Mouse (Mus musculus) liver (tissue): ENCODE measurements around the gene 4930544D05Rik.

Experiments used
- DNase-seq: peaks from one replicate; pipeline ENCODE4 v3.0.0-alpha.2; 2020; ENCODE audit warnings: mixed read lengths

The 4930544D05Rik gene

DNA sequence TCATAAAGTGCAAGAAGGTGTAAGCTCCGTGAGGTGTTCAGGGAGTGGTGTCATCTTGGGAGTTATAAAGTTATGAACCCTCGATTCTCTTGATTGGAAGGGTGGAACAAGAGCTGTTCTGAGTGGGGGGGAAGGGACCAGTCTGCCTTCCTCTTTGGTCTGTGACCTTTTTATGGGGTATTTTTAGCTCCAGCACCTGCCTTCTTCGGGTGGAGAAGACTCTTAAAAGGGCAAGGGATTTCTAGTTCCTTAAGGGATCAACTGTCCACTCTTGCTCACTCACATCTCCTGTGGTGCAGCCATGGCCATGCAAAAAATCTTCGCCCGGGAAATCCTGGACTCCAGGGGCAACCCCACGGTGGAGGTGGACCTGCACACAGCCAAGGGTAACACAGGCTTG is 41.9 kb downstream of the 4930544D05Rik start:
- no peak for DNase-seq

DNA sequence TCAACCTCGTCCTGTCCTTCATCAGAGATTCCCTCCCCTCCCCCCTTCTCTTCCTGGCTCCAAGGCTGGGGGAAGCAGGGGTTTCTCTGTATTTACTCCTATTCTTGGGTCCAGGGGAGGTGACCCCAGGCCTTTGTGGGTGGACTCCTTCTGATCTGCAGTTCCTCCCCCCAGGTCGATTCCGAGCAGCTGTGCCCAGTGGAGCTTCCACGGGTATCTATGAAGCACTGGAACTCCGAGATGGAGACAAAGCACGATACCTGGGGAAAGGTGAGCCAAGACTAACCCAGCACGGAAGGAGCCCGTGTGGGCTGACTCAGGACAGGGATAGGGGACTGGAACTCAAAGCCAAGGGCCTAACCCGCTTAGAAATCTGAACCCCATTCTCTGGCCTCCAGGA is 42.3 kb downstream of the 4930544D05Rik start:
- DNase-seq = no peak

DNA sequence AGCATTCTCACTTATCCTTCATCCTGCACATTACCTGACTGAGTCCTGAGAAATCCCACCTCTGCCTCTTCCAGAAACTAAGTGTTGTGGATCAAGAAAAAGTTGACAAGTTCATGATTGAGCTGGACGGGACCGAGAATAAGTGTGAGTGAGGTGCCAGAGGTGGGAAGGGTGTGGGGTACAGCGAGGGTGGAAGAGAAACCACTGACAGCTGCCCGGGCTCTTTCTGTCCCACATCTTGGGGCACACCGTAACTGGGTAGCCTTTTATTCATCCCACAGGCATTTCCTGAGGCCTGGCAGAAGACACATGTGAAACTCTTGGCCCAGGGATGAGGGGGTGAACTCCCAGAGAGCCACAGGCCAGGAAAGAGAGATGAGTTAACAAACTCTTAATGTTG is 42.9 kb downstream of the 4930544D05Rik start:
- DNase-seq = no peak

DNA sequence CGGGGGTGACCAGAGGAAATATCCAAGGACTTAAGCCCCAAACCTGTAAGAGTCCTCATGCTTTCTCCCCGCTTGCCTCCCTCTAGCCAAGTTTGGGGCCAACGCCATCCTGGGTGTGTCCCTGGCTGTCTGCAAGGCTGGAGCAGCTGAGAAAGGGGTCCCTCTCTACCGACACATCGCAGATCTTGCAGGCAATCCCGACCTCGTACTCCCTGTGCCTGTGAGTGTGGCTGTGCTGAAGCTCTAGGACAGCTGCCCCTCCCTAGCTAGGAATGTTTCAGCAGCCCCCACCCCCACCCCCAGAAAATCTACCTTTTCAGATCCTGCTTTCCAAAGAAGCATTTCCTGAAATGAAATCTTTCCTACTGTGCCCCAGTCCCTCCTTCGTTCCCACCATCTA is 43.3 kb downstream of the 4930544D05Rik start:
- DNase-seq = no peak

DNA sequence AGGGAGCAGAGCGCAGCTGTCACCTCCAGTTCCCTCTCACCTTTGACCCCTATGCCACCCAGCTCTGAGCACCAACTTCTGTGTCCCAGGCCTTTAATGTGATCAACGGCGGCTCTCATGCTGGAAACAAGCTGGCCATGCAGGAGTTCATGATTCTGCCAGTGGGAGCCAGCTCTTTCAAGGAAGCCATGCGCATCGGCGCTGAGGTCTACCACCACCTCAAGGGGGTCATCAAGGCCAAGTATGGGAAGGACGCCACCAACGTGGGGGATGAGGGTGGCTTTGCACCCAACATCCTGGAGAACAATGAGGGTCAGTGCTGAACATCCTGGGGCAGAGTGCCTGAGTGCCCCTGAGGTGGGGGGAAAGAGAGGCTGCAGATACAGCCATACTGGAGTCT is 44.9 kb downstream of the 4930544D05Rik start:
- no peak for DNase-seq

DNA sequence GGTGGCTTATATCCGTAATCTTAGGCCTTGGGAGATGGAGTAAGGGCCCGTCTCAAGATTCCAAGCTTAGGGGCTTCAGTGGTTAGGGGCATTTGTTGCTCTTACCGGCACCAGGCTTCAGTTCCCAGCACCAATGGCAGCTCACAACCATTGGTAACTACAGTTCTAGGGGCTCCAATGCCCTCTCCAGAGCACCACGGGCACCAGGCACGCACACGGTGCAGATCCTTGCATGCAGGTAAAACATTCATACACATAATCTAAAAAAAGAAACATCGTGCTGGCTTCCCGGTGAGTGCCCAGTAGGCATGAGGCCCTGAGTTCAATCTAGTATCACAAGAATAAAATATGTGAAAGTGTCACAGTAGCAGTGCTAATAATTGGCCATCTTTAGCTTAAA is 47.5 kb downstream of the 4930544D05Rik start:
- no peak for DNase-seq

DNA sequence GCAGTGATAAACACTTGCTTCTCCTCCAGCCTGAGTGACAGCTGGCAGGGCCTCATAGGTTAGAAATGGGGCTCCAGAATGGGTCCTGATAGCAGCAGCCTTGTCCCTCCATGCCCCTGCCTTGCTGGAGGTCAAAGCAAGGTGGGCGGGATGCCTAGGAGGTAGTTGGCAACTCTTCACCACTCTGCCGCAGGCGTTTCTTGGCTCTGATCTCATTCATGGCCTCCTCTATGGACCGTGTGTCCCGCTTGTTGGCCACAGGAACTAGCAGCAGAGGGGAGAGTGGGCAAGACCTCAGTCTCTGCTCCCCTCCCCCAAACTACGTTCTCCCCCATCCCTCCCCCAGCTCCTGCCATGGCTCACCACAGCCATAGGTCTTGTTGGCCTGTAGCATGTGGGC is 48.3 kb downstream of the 4930544D05Rik start:
- DNase-seq = no peak

DNA sequence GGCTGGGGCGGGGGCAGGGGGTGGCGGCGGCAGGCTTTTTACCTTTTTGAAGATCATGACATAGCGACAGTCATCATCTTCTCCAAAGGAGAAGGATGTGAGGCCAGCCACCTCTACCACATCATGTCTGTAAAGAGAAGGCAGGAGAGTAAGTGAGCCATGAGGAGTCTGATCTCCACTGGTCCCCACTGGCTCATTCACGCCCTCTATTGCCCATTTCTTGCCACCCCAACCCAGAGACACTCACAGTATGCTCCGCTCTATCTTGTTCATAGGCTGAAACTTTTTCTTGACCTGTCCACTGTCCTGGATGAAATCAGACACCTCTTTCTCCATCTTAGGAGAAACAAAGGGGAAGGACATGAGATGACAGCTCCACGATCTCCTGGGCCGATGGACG is 49.1 kb downstream of the 4930544D05Rik start:
- DNase-seq = no peak
